Mouse (Mus musculus): Measurements from ENCODE around the gene Vmn2r7. TPM values are rescaled to one million over a fixed set of nuclear protein-coding genes. Genes with fewer than 3 reads are reported as not detected.
"Not testable (repeated sequence)": the region's sequence is repeated elsewhere in the genome, so short reads cannot be mapped to it uniquely, and the experiment has no call there.

Vmn2r7 gene
- polyA plus RNA-seq, 1 experiment from 2014 or later, result not detected

- H3K27me3 ChIP-seq; H3K27ac ChIP-seq; H3K4me1 ChIP-seq; H3K9me3 ChIP-seq; H3K4me3 ChIP-seq; H3K9ac ChIP-seq; H3K4me2 ChIP-seq (replicated peaks); ATAC-seq (ENCODE audit: low FRiP score, low read depth); H3K36me3 ChIP-seq: not testable (repeated sequence)
- 75% methylated on average over 3 of the region's 3 CpGs for WGBS
These were observed 117.2 kb downstream of the Vmn2r7 start for GRCm38 (mm10) chr3:64727187-64727970.

DNA sequence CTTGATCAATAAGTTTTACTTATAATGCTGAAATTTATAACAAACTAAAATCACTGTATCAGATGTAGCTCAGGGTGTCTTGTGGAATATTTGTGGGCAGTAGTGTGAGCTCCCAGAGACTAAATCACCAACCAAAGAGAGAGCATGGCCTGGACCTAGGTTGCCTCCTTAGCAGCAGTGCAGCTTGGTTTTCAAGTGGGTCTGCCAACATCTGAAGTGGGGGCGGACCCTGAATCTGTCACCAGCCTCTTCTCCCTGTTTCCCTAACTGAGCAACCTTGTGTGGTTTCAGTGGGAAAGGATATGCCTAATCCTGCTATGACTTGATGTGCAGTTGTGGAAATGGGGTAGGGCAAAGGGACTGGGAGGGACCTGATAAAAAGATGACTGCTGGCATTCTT is 118.8 kb downstream of the Vmn2r7 start:
- H3K4me3 ChIP-seq; H3K27me3 ChIP-seq; H3K4me2 ChIP-seq (replicated peaks); H3K36me3 ChIP-seq; H3K4me1 ChIP-seq; H3K9ac ChIP-seq; H3K9me3 ChIP-seq; ATAC-seq (ENCODE audit: low FRiP score, low read depth); H3K27ac ChIP-seq: not testable (repeated sequence)
- 86% methylated on average over 1 of the region's 1 CpGs for WGBS

- not testable (repeated sequence) for H3K4me1 ChIP-seq; H3K4me3 ChIP-seq; H3K36me3 ChIP-seq; H3K9ac ChIP-seq; H3K4me2 ChIP-seq (replicated peaks); H3K27ac ChIP-seq; ATAC-seq (ENCODE audit: low FRiP score, low read depth); H3K27me3 ChIP-seq; H3K9me3 ChIP-seq
- WGBS, result 72% methylated on average over 1 of the region's 1 CpGs
These were observed 168.5 kb downstream of the Vmn2r7 start for GRCm38 (mm10) chr3:64676069-64676468.
